Mouse (Mus musculus) effector memory CD4-positive, alpha-beta T cell, adult 7 months (primary cell): ENCODE results near the gene Zfp575. TPM values are rescaled to one million over a fixed set of nuclear protein-coding genes. Genes with fewer than 3 reads are reported as not detected.

ENCODE experiments used
- polyA plus RNA-seq: library from polyadenylated mRNA; unstranded; fragments of 100-300 nt; shearing (Covaris generic); gene quantifications from one replicate; pipeline ENCODE4 v1.2.1, GENCODE M21; 2017

Zfp575 gene
- not detected for polyA plus RNA-seq

GRCm38 (mm10) chr7:24587330-24588105 is at the start of gene Zfp575, which contains the start of gene Ethe1:
TSS of gene Zfp575 (minus strand) at chr7:24587641.
TSS of gene Ethe1 (plus strand) at chr7:24587543.

GRCm38 (mm10) chr7:24636264-24636663 is 48.8 kb upstream of the Zfp575 start, which contains the start of gene Lypd3:
TSS of gene Lypd3 (plus strand) at chr7:24636550.

GRCm38 (mm10) chr7:24610144-24610878 is 22.9 kb upstream of the Zfp575 start, which contains the start of gene Phldb3:
TSS of gene Phldb3 (plus strand) at chr7:24610763.

GRCm38 (mm10) chr7:24546068-24546614 is 41.3 kb downstream of the Zfp575 start, which contains the start of the genes Pinlyp and Xrcc1:
TSS of gene Pinlyp (minus strand) at chr7:24546118.
TSS of gene Xrcc1 (plus strand) at chr7:24546289.

Other genes starting within 250 kb of the Zfp575 start
- 0.45 TPM for gene Lypd5, start 238.4 kb downstream of the Zfp575 start, polyA plus RNA-seq
- gene Kcnn4, start 217.4 kb downstream of the Zfp575 start, polyA plus RNA-seq, result 156 TPM
- gene Smg9, start 188.0 kb downstream of the Zfp575 start, polyA plus RNA-seq, result 49.0 TPM
- gene Irgc1, start 135.3 kb downstream of the Zfp575 start, polyA plus RNA-seq, result not detected
- gene Plaur, start 125.2 kb downstream of the Zfp575 start, polyA plus RNA-seq, result 1.8 TPM
- gene Cadm4, start 105.6 kb downstream of the Zfp575 start, polyA plus RNA-seq, result not detected
- 1.3 TPM for gene Zfp428, start 80.6 kb downstream of the Zfp575 start, polyA plus RNA-seq
- gene AC161166.1, start 75.2 kb downstream of the Zfp575 start, polyA plus RNA-seq, result not detected
- gene Irgq, start 57.0 kb downstream of the Zfp575 start, polyA plus RNA-seq, result 2.7 TPM
- not detected for gene Pinlyp, start 41.5 kb downstream of the Zfp575 start, polyA plus RNA-seq
- 47.0 TPM for gene Xrcc1, start 41.4 kb downstream of the Zfp575 start, polyA plus RNA-seq
- 13.6 TPM for gene Ethe1, start 98 bp downstream of the Zfp575 start, polyA plus RNA-seq
- not detected for gene Phldb3, start 23.1 kb upstream of the Zfp575 start, polyA plus RNA-seq
- gene Lypd3, start 48.9 kb upstream of the Zfp575 start, polyA plus RNA-seq, result not detected
- gene Tex101, start 89.0 kb upstream of the Zfp575 start, polyA plus RNA-seq, result not detected
- not detected for gene BC049730, start 121.6 kb upstream of the Zfp575 start, polyA plus RNA-seq
- not detected for gene Gm4763, start 139.3 kb upstream of the Zfp575 start, polyA plus RNA-seq
- gene Cd177, start 172.7 kb upstream of the Zfp575 start, polyA plus RNA-seq, result not detected
- not detected for gene Ceacam10, start 189.6 kb upstream of the Zfp575 start, polyA plus RNA-seq